Mouse (Mus musculus): ENCODE measurements around the gene Rnasek. TPM values are rescaled to one million over a fixed set of nuclear protein-coding genes. Genes with fewer than 3 reads are reported as not detected.

Rnasek gene
- polyA plus RNA-seq, 1 experiment from 2014 or later = 145 TPM

DNA sequence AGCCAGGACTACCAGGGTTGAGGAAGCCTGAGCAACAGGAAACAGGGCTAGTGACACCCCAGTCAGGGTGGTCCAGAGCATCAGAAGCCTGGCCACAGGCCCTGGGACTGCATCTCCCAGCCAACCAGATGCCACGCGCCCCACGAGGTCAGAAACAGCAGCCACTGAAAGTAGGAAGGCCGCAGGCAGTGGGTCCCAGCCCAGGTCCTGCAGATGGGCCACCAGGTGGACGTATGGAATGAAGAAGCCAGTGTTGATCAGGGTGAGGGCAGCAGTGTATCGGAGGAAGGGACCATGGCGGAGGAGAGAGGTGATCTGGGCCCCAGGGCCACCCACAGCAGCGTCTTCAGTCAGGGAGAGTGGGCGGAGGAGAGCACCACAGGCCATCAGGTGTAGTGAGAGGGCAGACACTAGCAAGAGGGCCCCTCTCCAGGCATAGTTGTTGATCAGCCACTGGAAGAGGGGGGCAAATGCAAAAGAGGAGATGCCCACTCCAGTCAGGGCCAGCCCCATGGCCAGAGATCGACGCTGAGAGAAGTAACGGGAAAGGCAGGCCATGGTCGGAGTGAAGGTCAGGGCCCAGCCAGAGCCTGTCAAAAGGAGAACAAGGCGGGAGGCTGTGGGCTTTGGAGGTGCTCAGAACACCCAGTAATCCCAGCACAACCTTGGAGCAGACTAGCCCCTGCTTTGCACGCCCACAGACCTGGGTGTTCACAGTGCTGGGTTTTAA, 20.7 kb downstream of the Rnasek start:
- DNase-seq (ENCODE audit: low read depth, low spot score) = no peak
- CTCF ChIA-PET = no interaction called here
- no peak for TF ChIP-seq CTCF (IDR thresholded peaks at IDR 0.05)
- ATAC-seq = no peak
- POLR2A ChIA-PET = no interaction called here
- in situ Hi-C loops (cut with MboI; ENCODE audit: low pct_unique_long_range_greater_than_20kb) = loop anchor here (10.0 kb wide), 1 partner anchor 284 kb away; the partner anchor contains the start of gene Ybx2
- H3K27me3 ChIP-seq = no peaks in the 10 kb centered on the region

DNA sequence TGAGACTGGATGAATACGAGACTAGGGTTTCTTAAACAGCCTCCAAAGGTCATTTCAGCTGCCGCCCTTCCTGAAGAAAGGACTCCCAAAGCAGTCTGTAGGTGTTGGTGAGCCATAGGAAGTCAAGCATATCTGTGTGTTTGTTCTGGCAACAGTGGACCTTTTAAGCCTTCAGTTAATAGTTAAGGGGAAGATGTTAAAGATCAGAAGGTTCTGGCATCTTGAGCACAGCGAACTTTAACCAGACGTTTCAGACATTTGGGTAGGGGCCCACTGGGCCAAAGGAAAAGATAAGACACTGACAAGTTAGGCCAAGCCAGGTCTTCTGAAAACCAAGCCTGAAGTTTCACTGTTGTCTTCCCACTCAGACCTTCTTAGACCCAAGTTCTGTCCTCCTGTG, 21.6 kb downstream of the Rnasek start:
- H3K27me3 ChIP-seq = no peaks in the 10 kb centered on the region
- TF ChIP-seq CTCF (IDR thresholded peaks at IDR 0.05) = no peak

DNA sequence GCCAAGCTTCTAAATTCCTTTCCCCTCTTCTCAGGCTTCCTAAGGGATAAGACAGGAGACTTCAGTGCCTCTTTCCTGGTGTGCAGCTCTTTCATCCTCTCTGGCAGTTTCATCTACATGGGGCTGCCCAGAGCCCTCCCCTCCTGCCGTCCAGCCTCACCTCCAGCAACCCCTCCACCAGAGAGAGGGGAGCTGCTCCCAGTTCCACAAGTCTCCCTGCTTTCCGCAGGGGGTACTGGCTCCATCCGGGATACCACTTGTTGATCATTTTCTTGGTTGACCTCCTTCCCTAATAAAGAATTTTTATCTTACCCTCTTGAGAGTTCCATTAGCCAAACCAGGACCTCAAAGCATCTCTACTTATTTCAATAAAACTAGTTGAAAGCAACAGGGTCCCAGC, 23.5 kb downstream of the Rnasek start:
- ChIA-PET CTCF (interaction anchor here (0.8 to 1.8 kb wide), 3 partner anchors 14 to 140 kb away, joined by 3 to 5 read pairs (median 4); partner anchors contain the start of gene Bcl6b), POLR2A (no interaction called here)
- no peaks in the 10 kb centered on the region for H3K27me3 ChIP-seq
- ATAC-seq (no peak), DNase-seq (ENCODE audit: low read depth, low spot score) (no peak)
- in situ Hi-C loops (cut with MboI; ENCODE audit: low pct_unique_long_range_greater_than_20kb) = loop anchor here (10.0 kb wide), 1 partner anchor 281 kb away; the partner anchor contains the start of gene Ybx2
- TF ChIP-seq CTCF (IDR thresholded peaks at IDR 0.05) = no peak

More for the DNA sequence above, 21.6 kb downstream of the Rnasek start:
- in situ Hi-C loops (cut with MboI; ENCODE audit: low pct_unique_long_range_greater_than_20kb) = loop anchor here (10.0 kb wide), 1 partner anchor 283 kb away; the partner anchor contains the start of gene Ybx2
- ATAC-seq (no peak), DNase-seq (ENCODE audit: low read depth, low spot score) (no peak)
- ChIA-PET CTCF (no interaction called here), POLR2A (no interaction called here)

DNA sequence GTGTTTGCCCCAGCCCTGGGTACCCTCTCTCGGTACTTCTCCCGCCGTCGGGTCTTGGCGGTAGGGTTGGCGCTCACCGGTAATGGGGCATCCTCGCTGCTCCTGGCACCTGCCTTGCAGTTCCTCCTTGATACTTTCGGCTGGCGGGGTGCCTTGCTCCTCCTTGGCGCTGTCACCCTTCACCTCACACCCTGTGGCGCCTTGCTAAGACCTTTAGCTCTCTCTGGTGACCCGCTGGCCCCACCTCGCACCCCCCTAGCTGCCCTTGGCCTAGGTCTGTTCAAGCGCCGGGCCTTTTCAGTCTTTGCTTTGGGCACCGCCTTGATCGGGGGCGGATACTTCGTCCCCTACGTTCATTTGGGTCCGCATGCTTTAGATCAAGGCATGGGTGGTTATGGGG, 24.3 kb downstream of the Rnasek start:
- in situ Hi-C loops (cut with MboI; ENCODE audit: low pct_unique_long_range_greater_than_20kb) = loop anchor here (10.0 kb wide), 1 partner anchor 280 kb away; the partner anchor contains the start of gene Ybx2
- H3K27me3 ChIP-seq = no peaks in the 10 kb centered on the region
- DNase-seq (ENCODE audit: low read depth, low spot score) (no peak), ATAC-seq (no peak)
- TF ChIP-seq CTCF (IDR thresholded peaks at IDR 0.05) = no peak
- POLR2A ChIA-PET = no interaction called here
- CTCF ChIA-PET = interaction anchor here (0.8 kb wide), 1 partner anchor 15 kb away, joined by 3 read pairs; the partner anchor contains the start of gene Bcl6b

DNA sequence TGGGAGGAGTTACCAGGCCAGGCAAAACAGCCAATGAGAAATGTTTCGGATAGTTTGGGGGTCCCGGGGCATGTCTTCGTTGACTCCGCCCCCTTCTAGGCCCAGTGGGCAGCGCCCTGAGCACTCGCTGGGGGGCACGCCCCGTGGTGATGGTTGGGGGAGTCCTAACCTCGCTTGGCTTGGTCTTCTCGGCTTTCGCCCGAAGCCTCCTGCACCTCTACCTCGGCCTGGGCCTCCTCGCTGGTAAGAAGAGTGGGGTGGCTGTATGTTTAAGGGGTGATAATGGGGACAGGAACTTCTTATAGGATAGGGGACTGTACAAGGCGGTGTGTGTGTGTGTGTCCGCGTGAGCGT, 24.8 kb downstream of the Rnasek start:
- ChIA-PET CTCF (no interaction called here), POLR2A (no interaction called here)
- in situ Hi-C loops (cut with MboI; ENCODE audit: low pct_unique_long_range_greater_than_20kb) = loop anchor here (10.0 kb wide), 1 partner anchor 280 kb away; the partner anchor contains the start of gene Ybx2
- ATAC-seq (no peak), DNase-seq (ENCODE audit: low read depth, low spot score) (no peak)
- TF ChIP-seq CTCF (IDR thresholded peaks at IDR 0.05) = no peak
- no peaks in the 10 kb centered on the region for H3K27me3 ChIP-seq

DNA sequence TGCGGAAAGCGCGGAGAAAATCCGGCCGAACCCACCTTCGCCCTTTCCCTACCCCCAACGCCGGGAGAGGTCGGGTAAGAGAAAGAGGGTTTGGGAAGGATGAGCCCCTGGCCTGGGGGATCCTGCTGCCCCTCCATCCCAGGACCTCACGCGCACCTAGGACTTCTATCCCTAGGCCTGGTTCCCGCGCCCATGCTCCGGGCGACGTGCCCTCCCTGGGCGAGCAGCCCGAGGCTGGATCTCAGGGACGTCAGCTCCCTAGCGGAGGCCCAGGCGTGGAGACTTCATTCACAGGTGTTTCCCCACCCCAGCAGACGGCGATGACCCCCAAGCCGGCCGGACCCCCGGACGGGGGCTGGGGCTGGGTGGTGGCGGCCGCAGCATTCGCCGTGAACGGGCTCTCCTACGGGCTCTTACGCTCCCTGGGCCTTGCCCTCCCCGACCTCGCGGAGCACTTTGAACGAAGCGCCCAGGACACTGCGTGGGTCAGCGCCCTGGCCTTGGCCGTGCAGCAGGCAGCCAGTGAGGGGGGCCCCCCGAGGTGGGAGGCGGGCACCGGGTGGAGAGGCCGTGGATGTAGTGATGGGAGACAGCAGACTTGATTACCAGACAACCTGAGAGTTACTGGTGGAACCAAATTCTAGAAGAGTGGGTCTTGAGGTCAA, 25.3 kb downstream of the Rnasek start:
- no peak for DNase-seq (ENCODE audit: low read depth, low spot score)
- TF ChIP-seq CTCF (IDR thresholded peaks at IDR 0.05) = no peak
- CTCF ChIA-PET = interaction anchor here (1.6 to 3.6 kb wide), 3 partner anchors 13 to 39 kb away, joined by 6 to 19 read pairs (median 8); no protein-coding TSS in a partner anchor
- no peaks in the 10 kb centered on the region for H3K27me3 ChIP-seq
- POLR2A ChIA-PET = no interaction called here
- in situ Hi-C loops (cut with MboI; ENCODE audit: low pct_unique_long_range_greater_than_20kb) = loop anchor here (10.0 kb wide), 1 partner anchor 280 kb away; the partner anchor contains the start of gene Ybx2
- ATAC-seq = no peak

DNA sequence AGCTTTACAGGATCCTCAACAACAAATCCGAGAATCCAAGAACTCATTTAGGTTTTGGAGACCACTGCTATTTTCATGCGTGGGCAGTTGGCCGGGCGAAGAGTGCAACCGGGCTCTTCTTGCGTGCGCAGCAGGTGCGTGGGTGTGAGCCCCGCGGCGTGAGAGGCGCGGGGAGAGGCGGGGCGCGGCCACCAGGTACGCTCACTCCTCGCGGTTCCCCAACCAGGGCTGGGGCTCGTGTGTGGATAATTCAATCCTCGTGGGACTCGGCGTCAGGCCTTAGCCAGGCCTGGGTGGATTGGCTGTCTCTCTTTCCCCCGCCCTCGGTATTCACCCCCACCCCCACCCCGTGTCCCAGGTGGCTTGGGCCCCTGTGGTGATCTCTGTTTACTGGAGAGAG, 25.9 kb downstream of the Rnasek start:
- ATAC-seq = no peak

DNA sequence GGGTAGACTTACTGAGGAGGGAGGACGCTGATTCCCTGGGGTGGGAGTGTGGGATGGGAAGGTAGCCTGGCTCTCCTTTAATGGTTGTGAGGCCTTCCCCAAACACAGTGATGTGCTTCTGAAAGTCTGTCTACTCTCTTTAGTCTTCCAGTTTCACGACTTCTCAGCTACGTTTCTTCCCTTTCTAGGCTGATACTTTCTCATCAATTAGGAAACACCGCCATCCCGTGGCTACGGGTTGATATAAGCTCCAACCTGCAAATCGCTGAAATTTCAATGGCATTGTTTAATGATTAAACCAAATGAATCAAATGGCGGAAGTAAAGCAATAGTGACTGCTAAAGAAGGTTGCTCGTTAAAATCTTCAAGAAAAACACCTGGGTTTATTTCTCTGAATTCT, 26.7 kb downstream of the Rnasek start:
- ATAC-seq (peak; percentile 45), DNase-seq (ENCODE audit: low read depth, low spot score) (no peak)
- in situ Hi-C loops (cut with MboI; ENCODE audit: low pct_unique_long_range_greater_than_20kb) = loop anchor here (10.0 kb wide), 1 partner anchor 278 kb away; the partner anchor contains the start of gene Ybx2
- CTCF ChIA-PET = interaction anchor here (0.8 to 3.6 kb wide), 11 partner anchors 8 to 149 kb away, joined by 3 to 19 read pairs (median 6); no protein-coding TSS in a partner anchor
- no peaks in the 10 kb centered on the region for H3K27me3 ChIP-seq
- TF ChIP-seq CTCF (IDR thresholded peaks at IDR 0.05) = no peak
- POLR2A ChIA-PET = interaction anchor here (1.2 kb wide), 1 partner anchor 11 kb away, joined by 3 read pairs; no protein-coding TSS in a partner anchor

More for the DNA sequence above, 25.9 kb downstream of the Rnasek start:
- DNase-seq (ENCODE audit: low read depth, low spot score) = no peak
- CTCF ChIA-PET = interaction anchor here (0.8 to 3.6 kb wide), 7 partner anchors 9 to 150 kb away, joined by 3 to 19 read pairs (median 6); no protein-coding TSS in a partner anchor
- POLR2A ChIA-PET = no interaction called here
- TF ChIP-seq CTCF (IDR thresholded peaks at IDR 0.05) = no peak
- in situ Hi-C loops (cut with MboI; ENCODE audit: low pct_unique_long_range_greater_than_20kb) = loop anchor here (10.0 kb wide), 1 partner anchor 279 kb away; the partner anchor contains the start of gene Ybx2
- no peaks in the 10 kb centered on the region for H3K27me3 ChIP-seq

DNA sequence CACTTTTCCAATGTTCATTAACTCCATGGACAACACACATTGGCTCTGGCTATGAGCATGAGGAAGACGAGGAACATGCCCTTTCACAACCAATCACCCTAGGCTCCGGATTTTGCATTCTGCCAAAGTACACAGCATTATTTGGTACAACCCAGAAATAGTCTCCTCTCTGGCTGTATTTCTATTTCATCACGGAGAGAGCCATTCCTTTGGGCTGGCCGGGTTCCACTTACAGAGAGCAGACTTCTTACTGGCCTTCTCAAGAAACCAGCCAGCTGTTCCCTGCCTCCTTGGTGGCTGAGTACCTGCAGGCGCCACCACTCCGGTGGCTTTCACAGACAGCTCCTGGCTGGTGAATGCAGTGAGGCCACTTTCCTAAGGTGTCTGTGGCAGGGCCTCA, 27.2 kb downstream of the Rnasek start, which contains the start of gene Slc16a11:
Gene Slc16a11 (plus strand): TSS at position 330 of the 400 bp plus-strand sequence.
- TF ChIP-seq CTCF (IDR thresholded peaks at IDR 0.05) = no peak
- H3K27me3 ChIP-seq = no peaks in the 10 kb centered on the region
- POLR2A ChIA-PET = interaction anchor here (1.2 kb wide), 1 partner anchor 11 kb away, joined by 3 read pairs; no protein-coding TSS in a partner anchor
- DNase-seq (ENCODE audit: low read depth, low spot score) (no peak), ATAC-seq (no peak)
- in situ Hi-C loops (cut with MboI; ENCODE audit: low pct_unique_long_range_greater_than_20kb) = loop anchor here (10.0 kb wide), 1 partner anchor 278 kb away; the partner anchor contains the start of gene Ybx2
- CTCF ChIA-PET = interaction anchor here (1.1 to 3.6 kb wide), 8 partner anchors 11 to 63 kb away, joined by 3 to 19 read pairs (median 6); no protein-coding TSS in a partner anchor

DNA sequence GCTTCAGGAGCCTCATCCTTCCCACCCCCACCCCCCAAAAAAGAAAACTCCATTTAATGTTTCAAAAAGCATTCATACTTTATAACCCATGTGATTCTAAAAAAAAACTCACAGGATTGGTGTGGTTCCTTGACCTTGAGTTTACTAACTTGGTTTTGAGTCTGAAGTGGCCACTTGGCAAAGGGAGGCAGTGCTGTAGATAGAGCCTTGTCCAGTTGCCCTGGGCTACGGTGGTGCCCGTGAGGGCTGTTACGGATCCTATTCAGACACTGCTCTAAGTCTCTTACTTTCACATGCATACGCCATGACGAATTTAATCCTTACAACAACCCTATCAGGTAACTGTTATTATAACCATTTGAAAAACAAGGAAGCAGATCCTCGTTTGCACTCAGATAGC, 27.7 kb downstream of the Rnasek start:
- TF ChIP-seq CTCF (IDR thresholded peaks at IDR 0.05) = no peak
- CTCF ChIA-PET = interaction anchor here (1.2 to 3.6 kb wide), 5 partner anchors 10 to 63 kb away, joined by 3 to 19 read pairs (median 7); no protein-coding TSS in a partner anchor
- no peak for ATAC-seq
- in situ Hi-C loops (cut with MboI; ENCODE audit: low pct_unique_long_range_greater_than_20kb) = loop anchor here (10.0 kb wide), 1 partner anchor 277 kb away; the partner anchor contains the start of gene Ybx2
- no peaks in the 10 kb centered on the region for H3K27me3 ChIP-seq
- POLR2A ChIA-PET = interaction anchor here (0.7 to 1.2 kb wide), 2 partner anchors 11 to 119 kb away, joined by 3 read pairs; no protein-coding TSS in a partner anchor
- no peak for DNase-seq (ENCODE audit: low read depth, low spot score)
